Mouse (Mus musculus) kidney, postnatal 36 days (tissue): Measurements from ENCODE around the gene Acadsb.

Experiments
- DNase-seq, 2 experiments: peaks; one replicate each; pipeline ENCODE4 v3.0.0; 2021 to 2022; ENCODE audit warnings: mixed read lengths in 2 of 2

Gene Acadsb

DNA sequence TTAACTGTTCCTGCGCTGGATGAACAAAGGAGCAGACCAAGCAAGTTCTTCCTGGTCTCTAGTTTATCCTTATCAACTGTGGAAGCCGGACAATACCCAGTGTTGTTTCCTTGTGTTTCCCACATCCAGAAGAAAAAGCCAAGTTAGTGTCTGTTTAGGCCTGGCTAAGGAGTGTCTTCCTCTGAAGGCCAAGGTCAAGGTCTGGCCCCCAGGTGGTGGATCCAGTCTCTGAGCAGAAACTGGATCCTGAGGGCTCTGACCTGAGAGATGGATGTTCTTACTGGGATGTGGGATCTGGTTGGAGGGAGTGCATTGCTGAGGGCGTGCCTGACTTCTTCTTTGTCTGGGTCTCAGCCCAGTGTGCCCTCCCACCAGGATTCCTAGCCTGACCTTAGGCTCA, 55.3 kb downstream of the Acadsb start:
- DNase-seq = no peak

DNA sequence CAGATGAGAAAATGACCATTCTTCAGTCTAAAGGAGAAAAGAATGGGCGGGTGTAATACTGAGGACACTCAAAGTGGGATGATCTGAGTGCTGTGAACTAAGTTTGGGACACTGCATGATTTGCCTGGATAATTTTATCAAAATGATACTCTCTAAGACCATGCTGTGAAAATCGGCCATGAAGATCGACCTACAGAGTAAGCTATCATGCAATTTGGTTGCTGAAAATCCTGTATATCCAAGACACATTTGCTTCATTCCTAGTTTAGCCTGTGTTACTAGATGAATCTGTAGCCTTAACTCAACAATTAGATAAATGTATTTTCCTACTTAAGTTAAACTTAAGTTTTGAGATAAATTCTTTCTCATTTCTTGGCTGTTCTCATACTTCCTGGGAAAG, 56.9 kb downstream of the Acadsb start:
- no peak for DNase-seq

DNA sequence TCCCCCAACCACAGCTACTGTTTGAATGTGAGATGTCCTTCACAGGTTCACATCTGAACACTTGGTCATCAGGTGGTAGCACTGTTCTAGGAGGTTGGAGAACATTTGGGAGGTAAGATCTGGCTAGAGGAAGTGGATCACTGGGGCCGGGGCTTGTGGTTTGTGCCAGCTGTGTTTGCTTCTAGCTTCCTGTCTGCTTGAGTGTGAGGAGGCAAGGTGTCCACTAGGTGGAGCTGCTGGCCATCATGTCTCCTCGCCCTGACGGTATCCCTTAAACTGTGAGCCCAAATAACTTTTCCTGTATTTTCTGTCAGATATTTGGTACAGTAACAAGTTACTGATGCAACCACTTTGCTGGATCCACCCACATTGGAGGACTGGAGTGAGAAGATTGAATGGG, 59.1 kb downstream of the Acadsb start:
- peak in 1 of 2 experiments; percentile 5 for DNase-seq

DNA sequence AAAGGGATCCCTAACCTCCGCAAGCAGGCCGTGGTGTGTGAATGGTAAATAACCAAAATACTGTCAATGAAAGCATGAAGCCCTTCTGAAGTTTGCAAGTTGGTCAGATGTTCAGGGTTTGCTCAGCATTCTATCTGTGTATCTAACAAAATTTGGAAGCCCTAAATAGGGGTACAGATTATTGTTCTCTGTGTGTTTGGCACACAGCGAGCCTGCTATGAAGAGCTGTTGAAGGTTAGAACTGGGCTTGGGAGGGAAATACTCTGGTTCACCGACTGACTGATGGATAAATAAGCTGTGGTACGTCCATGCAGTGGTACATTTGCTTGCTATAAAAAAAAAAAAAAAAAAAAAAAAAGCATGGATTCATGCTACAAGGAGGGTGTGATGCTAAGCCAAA, 61.1 kb downstream of the Acadsb start:
- DNase-seq = no peak

DNA sequence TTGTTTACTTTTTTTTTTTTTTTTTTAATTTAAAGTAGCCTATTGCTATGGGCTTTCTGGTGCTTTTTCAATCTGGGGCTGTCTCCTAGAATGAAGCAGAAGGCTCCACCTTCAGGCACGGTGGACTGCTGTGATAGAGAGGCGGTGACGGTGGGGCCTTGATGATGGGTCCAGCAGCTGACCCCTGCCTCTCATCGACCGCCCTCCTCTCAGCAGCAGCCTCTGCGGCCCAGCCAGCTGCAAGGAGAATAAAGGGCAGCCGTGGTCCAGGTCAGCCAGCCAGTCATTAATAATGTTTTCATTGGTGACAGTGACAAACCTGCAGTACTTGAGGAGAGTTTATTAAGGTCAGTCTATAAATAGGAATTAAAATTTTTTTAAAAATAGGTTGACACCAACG, 66.7 kb downstream of the Acadsb start:
- no peak for DNase-seq

DNA sequence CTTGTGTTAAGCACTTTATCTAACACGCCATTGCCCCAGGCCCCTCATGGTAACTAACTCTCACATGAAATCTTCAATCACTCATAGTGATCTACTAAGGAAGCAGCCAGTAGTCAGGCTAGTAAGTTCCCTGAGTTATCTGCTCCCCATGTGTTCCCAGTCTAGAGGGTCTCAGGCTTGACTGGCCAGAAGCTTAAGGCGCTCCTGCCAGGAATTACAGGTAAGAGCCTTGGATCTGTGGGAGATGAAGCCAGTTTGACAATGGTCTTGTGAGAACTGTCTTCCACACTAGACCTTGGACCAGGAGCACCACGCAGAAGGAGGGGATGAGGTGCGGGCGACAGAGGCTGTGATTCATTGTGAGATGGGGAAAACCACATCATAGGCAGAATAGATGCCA, 68.0 kb downstream of the Acadsb start:
- no peak for DNase-seq
